Mouse (Mus musculus): ENCODE measurements around the gene Samd7.
A peak's percentile ranks its signal among the peaks of the same experiment; 100 is the strongest.
"Not testable (repeated sequence)": the region's sequence is repeated elsewhere in the genome, so short reads cannot be mapped to it uniquely, and the experiment has no call there.

Gene Samd7

DNA sequence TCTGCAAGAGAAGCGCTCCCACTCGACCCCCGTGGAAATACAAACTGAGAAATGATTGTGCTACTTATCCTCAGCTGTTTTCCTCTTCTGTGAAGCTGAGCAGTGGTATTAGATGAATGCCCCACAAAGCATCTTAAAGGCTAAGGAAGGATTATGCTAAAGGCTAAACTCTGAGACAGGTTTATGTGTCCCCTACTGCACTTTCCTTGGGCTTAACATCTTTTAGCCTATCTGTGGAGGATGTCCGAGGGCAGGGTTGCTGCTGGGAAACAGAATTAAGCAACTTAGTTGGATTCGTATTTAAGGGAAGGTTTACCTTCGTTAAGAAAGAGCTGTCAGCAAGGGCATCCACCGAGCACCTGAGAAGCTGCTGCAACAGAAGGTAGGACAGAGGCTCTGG, at the start of gene Samd7:
TSS of gene Samd7 (plus strand) at position 288 of the 400 bp plus-strand sequence.
- DNase-seq (ENCODE audit: low spot score), result no peak

- DNase-seq (ENCODE audit: low spot score), result no peak
Observed at GRCm38 (mm10) chr3:30696346-30696745, 49.7 kb upstream of the Samd7 start.

GRCm38 (mm10) chr3:30697891-30698290, 48.2 kb upstream of the Samd7 start:
- no peak for DNase-seq (ENCODE audit: low spot score)

- not testable (repeated sequence) for DNase-seq (ENCODE audit: low spot score)
Observed at GRCm38 (mm10) chr3:30699711-30700505, 46.2 kb upstream of the Samd7 start, which contains the start of gene Lrrc31. Gene Lrrc31 (minus strand): TSS chr3:30699843.

GRCm38 (mm10) chr3:30705977-30706376, 40.1 kb upstream of the Samd7 start:
- no peak for DNase-seq (ENCODE audit: low spot score)

GRCm38 (mm10) chr3:30706614-30707276, 39.3 kb upstream of the Samd7 start:
- DNase-seq (ENCODE audit: low spot score), result no peak

DNA sequence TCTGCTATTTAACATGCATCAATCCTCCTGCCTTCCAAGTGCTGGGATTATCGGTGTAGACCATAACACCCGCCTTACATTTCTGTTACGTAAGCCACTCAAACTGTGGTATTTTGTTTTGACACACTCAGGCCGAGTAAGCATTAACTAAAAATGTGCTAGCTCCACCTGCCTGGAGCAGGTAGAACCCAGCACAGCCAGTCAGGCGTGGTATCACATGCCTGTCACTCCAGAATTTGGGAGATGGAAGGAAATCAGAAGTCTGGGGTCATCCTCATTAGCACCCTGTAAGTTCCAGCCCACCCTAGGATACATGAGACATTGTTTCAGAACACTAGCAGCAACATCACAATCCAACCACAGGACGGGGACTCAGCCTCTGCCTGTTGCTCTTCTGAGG, 35.9 kb upstream of the Samd7 start:
- no peak for DNase-seq (ENCODE audit: low spot score)

GRCm38 (mm10) chr3:30713334-30713733, 32.8 kb upstream of the Samd7 start:
- no peak for DNase-seq (ENCODE audit: low spot score)

DNA sequence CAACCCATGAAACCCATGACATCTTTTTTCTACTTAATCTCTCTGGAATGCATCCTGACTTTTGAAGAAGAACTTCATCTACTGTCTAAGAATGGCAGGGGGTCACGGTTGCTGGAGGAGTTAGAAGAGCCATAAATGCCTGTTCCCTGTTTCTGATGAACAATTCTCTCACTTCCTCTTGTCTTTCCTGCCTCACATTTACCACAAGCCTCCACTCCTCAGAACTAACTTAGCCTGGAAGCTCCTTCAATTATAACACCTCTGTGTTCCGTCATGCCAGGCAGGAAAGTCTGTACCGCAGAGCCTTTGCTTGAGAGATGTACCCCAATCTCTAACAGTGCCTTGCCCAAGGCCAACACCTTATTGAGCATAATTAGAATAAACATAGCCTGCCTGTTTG, 27.4 kb upstream of the Samd7 start:
- DNase-seq (ENCODE audit: low spot score), result no peak

DNA sequence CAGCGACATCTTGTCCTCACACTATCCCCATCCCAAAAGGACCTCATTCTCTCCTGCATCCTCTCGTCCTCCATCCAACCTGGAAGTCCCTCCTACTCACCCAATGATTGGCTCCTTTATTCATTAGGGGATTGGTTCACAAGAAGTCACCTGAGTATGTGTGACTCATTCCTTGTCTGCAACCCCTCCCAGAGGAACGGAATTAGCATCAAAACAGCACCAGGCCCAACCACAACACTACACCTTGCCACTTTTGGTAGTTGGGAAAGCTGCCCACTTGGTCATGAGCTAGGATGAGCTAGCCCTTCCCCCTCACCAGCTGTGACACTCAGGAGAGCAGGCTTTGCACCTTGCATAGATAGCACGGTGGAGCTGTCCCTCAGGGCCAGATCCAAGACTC, 24.1 kb upstream of the Samd7 start:
- no peak for DNase-seq (ENCODE audit: low spot score)

DNA sequence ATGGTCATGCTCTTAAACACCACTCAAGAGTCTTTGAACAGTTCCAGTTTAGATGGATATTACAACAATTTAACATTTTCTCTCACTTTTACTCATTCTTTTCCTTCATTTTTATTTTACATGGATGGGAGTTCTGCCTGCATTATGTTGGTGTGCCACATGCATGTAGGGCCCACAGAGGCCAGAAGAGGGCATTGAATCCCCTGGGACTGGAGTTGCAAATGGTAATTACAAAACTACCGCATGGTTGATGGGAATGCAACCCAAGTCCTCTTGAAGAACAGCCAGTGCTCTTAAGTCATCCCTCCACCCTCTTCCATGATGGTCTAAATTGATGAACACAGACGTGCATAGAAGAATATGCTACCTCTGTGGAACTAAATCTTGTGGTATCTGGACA, 23.6 kb upstream of the Samd7 start:
- no peak for DNase-seq (ENCODE audit: low spot score)

- no peak for DNase-seq (ENCODE audit: low spot score)
Observed at GRCm38 (mm10) chr3:30723179-30723578, 22.9 kb upstream of the Samd7 start.

GRCm38 (mm10) chr3:30724105-30724824, 21.8 kb upstream of the Samd7 start:
- no peak for DNase-seq (ENCODE audit: low spot score)

DNA sequence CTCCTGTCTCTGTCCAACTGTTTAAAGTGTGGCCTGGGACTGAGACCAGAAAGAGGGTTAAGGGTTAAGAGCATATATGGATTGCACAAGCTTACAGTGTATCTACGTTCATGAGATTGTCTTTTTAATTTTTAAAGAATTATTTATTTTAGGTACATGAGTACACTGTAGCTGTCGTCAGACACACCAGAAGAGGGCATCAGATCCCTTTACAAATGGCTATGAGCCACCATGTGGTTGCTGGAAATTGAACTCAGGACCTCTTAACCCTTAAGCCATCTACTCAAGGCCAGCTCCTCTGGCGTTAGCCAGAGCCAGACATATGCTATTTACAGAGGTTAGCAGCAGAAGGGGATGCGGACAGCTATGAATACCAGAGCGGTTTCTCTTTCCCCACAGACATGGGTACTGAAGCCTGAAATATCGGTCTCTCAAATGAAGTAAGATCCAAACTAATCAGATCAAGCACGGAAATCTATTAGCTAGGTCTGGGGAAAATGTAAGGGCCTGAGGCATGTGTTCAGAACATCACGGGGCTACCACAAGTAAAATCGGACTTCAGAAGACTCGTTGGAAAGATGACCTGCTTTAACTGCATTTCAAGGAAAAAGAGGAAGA, 21.1 kb upstream of the Samd7 start:
- DNase-seq (ENCODE audit: low spot score), result no peak

DNA sequence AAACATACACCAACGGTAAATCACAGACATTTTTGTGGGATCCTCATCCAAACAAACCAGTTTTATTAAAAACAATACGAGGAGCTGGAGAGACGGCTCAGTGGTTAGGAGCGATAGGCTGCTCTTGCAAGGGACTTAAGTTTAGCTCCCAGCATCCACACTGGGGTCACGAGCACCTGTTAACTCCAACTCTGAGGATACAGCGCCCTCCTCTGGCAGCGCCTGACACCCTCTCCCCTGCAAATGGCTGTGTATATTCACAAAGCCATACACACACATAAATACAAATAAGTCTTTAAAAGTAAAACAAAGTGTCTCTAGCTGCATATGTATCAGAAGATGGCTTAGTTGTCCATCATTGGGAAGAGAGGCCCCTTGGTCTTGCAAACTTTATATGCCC, 20.6 kb upstream of the Samd7 start:
- no peak for DNase-seq (ENCODE audit: low spot score)

GRCm38 (mm10) chr3:30727209-30727608, 18.9 kb upstream of the Samd7 start:
- DNase-seq (ENCODE audit: low spot score), result no peak

DNA sequence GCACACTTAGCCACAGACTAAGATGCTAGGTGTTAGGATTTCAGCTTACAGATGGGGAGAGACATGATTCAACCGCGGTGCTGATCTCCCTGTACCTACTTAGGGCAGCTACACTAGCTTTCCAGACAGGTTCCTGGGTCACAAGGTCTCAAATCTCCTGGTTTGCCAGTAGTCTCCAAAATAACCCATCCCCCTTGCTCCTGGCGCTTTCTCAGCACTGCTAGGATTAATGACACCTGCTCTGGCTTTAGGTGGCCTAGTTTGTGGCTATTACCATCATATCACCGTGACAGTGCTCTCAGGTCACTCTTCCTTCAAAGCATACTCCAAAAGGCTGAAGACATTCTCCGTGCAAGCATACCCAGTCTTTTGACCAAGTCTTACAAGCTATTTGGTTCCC, 17.0 kb upstream of the Samd7 start:
- DNase-seq (ENCODE audit: low spot score), result no peak

- no peak for DNase-seq (ENCODE audit: low spot score)
Observed at GRCm38 (mm10) chr3:30736809-30737208, 9.3 kb upstream of the Samd7 start.

DNA sequence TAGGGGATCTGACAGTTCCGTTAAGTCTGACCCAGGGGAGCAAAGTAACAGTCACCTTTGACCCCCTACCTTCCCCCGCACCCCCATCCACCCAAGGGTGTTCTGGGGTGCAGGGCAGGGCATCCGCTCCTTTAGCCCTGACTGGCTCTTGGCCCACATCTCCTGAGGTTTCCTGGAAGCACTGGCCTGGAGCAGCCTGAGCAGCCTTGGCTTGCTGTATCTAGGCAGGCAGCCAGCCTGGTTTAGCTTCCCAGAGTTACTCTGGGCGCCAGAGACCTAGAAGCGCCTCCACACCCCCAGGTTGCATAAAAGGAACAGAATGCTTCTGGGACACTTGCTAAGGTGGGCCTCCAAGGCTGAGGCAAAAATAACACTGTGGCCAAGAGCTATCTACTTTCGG, 4.8 kb upstream of the Samd7 start:
- peak; percentile 13 for DNase-seq (ENCODE audit: low spot score)

- no peak for DNase-seq (ENCODE audit: low spot score)
Observed at GRCm38 (mm10) chr3:30742891-30743290, 3.2 kb upstream of the Samd7 start.

GRCm38 (mm10) chr3:30748316-30748715, 2.2 kb downstream of the Samd7 start:
- no peak for DNase-seq (ENCODE audit: low spot score)

- DNase-seq (ENCODE audit: low spot score), result no peak
Observed at GRCm38 (mm10) chr3:30754696-30755095, 8.6 kb downstream of the Samd7 start.
